Mouse (Mus musculus) intestine, embryonic 14.5 days (tissue): Measurements from ENCODE around the gene Pla2g4d. TPM values are rescaled to one million over a fixed set of nuclear protein-coding genes. Genes with fewer than 3 reads are reported as not detected.

Experiments used
- ATAC-seq: fragments of 200-750 bp; cut with Nextera tagmentation; replicated peaks from 2 replicates; pipeline ENCODE4 v1.8.0; 2017; ENCODE audit warnings: low read depth, moderate number of reproducible peaks, moderate TSS enrichment, moderate library complexity; ENCODE audit not compliant: low FRiP score, low TSS enrichment
- DNase-seq: peaks from one replicate; pipeline ENCODE4 v3.0.0-alpha.2; 2018; ENCODE audit warnings: low spot score
- H3K27ac ChIP-seq: fragments of 300-500 bp; sonication (generic); 2 replicates; pipeline ENCODE4 v1.5.1; 2014; ENCODE audit warnings: low read depth, mild to moderate bottlenecking, control low read depth
- H3K27me3 ChIP-seq: fragments of 300-500 bp; sonication (generic); replicated peaks from 2 replicates; pipeline ENCODE4 v1.6.1; 2014; ENCODE audit warnings: low read length, control low read depth; ENCODE audit not compliant: control insufficient read depth, insufficient read depth
- H3K36me3 ChIP-seq: fragments of 300-500 bp; sonication (generic); 2 replicates; pipeline ENCODE4 v1.6.1; 2014; ENCODE audit warnings: low read length, control low read depth; ENCODE audit not compliant: control insufficient read depth, insufficient read depth
- H3K4me1 ChIP-seq: fragments of 300-500 bp; sonication (generic); replicated peaks from 2 replicates; pipeline ENCODE4 v1.6.1; 2014; ENCODE audit warnings: low read length, control low read depth, mixed read lengths; ENCODE audit not compliant: control insufficient read depth, insufficient read depth
- H3K4me2 ChIP-seq: fragments of 300-500 bp; sonication (generic); 2 replicates; pipeline ENCODE4 v1.6.1; 2014; ENCODE audit warnings: low read length
- H3K4me3 ChIP-seq: fragments of 300-500 bp; sonication (generic); 2 replicates; pipeline ENCODE4 v1.5.1; 2014; ENCODE audit warnings: low read depth, low read length, control low read depth, mixed read lengths
- H3K9ac ChIP-seq: fragments of 300-500 bp; sonication (generic); 2 replicates; pipeline ENCODE4 v1.6.1; 2014; ENCODE audit warnings: mild to moderate bottlenecking, low read length
- H3K9me3 ChIP-seq: fragments of 300-500 bp; sonication (generic); 2 replicates; pipeline ENCODE4 v1.6.1; 2016; ENCODE audit warnings: low read length, control low read depth; ENCODE audit not compliant: control insufficient read depth
- WGBS: fragments of 180-500 bp; shearing (Covaris S2); extraction: QIAGEN DNeasy Blood & Tissue Kit; methylation state at CpG from one replicate; pipeline ENCODE4 v1.1.7; 2014; 5-methylcytosine and 5-hydroxymethylcytosine counted together
- polyA plus RNA-seq: library from polyadenylated mRNA; unstranded; fragments of >200 nt; fragmentation: Nextera tagmentation; extraction: Ambion mirVana; gene quantifications from 2 replicates; pipeline ENCODE4 v1.2.1, GENCODE M21; 2014

The Pla2g4d gene
- polyA plus RNA-seq, 1 experiment from 2014 or later = 0.04 TPM

- Histone ChIP-seq H3K36me3 (no peaks in the 10 kb centered on the region), H3K4me2 (no peak overlapping the region), H3K27ac (no peak overlapping the region), H3K27me3 (no peaks in the 10 kb centered on the region), H3K9ac (no peak overlapping the region), H3K4me1 (no peaks in the 10 kb centered on the region), H3K9me3 (no peaks in the 10 kb centered on the region), H3K4me3 (no peak overlapping the region)
- ATAC-seq (no peak), DNase-seq (no peak)
- 67% methylated on average over 4 of the region's 4 CpGs for WGBS
Measured at GRCm38 (mm10) chr2:120299866-120300265, 10.9 kb upstream of the Pla2g4d start.

DNA sequence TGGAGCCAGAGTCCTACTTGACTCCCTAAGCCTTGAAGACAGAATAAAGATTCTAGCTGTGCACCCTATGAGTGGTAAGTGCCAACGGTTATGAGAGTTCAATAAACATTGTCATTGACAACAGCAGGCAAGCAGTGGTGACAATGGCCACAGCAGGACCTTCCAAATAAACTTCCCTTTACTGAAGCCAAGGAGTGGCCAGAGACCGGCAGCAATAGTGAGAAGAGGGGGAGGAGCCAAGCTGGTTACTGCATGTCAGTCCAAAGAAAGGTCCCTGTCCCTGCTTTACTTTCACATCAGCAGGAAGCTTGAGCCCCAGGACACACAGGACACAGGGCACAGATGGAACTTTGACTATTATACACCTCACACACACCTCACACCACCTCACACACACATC is 7.2 kb upstream of the Pla2g4d start:
- Histone ChIP-seq H3K4me1 (no peaks in the 10 kb centered on the region), H3K4me2 (no peak overlapping the region), H3K36me3 (no peaks in the 10 kb centered on the region), H3K4me3 (no peak overlapping the region), H3K9ac (no peak overlapping the region), H3K27me3 (no peaks in the 10 kb centered on the region), H3K9me3 (no peaks in the 10 kb centered on the region), H3K27ac (no peak overlapping the region)
- ATAC-seq (no peak), DNase-seq (no peak)
- 9% methylated on average over 2 of the region's 2 CpGs for WGBS

GRCm38 (mm10) chr2:120291471-120292078 is 2.6 kb upstream of the Pla2g4d start:
- ATAC-seq (no peak), DNase-seq (no peak)
- 83% methylated on average over 9 of the region's 9 CpGs for WGBS
- no peaks in the 10 kb centered on the region for H3K9me3 ChIP-seq
- no peak overlapping the region for H3K9ac ChIP-seq
- no peak overlapping the region for H3K27ac ChIP-seq
- no peak overlapping the region for H3K4me3 ChIP-seq
- no peaks in the 10 kb centered on the region for H3K36me3 ChIP-seq
- H3K4me2 ChIP-seq = no peak overlapping the region
- no peaks in the 10 kb centered on the region for H3K4me1 ChIP-seq
- no peaks in the 10 kb centered on the region for H3K27me3 ChIP-seq

- 86% methylated on average over 3 of the region's 3 CpGs for WGBS
- Histone ChIP-seq H3K4me1 (no peaks in the 10 kb centered on the region), H3K36me3 (no peaks in the 10 kb centered on the region), H3K27ac (no peak overlapping the region), H3K27me3 (no peaks in the 10 kb centered on the region), H3K4me2 (no peak overlapping the region), H3K9ac (no peak overlapping the region), H3K4me3 (no peak overlapping the region), H3K9me3 (no peaks in the 10 kb centered on the region)
- DNase-seq (no peak), ATAC-seq (no peak)
Measured at GRCm38 (mm10) chr2:120288401-120288800, 596 bp downstream of the Pla2g4d start.

DNA sequence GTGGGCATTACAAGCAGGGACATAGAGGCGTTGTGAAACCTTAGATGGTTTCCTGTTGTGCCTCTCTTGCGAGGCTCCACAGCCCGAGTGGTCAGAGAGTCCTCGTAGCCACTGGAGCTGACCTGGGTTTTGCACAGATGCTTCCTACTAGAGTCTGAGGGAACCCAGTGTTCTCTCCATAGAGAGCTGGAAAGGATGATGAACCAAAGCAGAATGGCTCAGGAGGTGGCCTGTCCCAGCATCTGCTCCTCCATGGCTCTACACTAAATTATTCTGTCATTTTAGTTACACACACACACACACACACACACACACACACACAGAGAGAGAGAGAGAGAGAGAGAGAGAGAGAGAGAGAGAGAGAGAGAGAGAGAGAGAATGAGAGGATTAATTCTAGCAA is 3.4 kb downstream of the Pla2g4d start:
- Histone ChIP-seq H3K9ac (no peak overlapping the region), H3K9me3 (no peaks in the 10 kb centered on the region), H3K27ac (no peak overlapping the region), H3K4me2 (no peak overlapping the region), H3K4me3 (no peak overlapping the region), H3K36me3 (no peaks in the 10 kb centered on the region), H3K27me3 (no peaks in the 10 kb centered on the region), H3K4me1 (no peaks in the 10 kb centered on the region)
- ATAC-seq (no peak), DNase-seq (no peak)
- WGBS = 74% methylated on average over 4 of the region's 4 CpGs

GRCm38 (mm10) chr2:120284705-120285104 is 4.3 kb downstream of the Pla2g4d start:
- Histone ChIP-seq H3K36me3 (no peaks in the 10 kb centered on the region), H3K4me3 (no peak overlapping the region), H3K9ac (no peak overlapping the region), H3K27ac (no peak overlapping the region), H3K27me3 (no peaks in the 10 kb centered on the region), H3K9me3 (no peaks in the 10 kb centered on the region), H3K4me1 (no peaks in the 10 kb centered on the region), H3K4me2 (no peak overlapping the region)
- no peak for DNase-seq
- no peak for ATAC-seq

GRCm38 (mm10) chr2:120284094-120284493 is 4.9 kb downstream of the Pla2g4d start:
- DNase-seq (no peak), ATAC-seq (no peak)
- no peak overlapping the region for H3K9ac ChIP-seq
- H3K9me3 ChIP-seq = no peaks in the 10 kb centered on the region
- WGBS = 84% methylated on average over 5 of the region's 5 CpGs
- H3K4me1 ChIP-seq = no peaks in the 10 kb centered on the region
- no peak overlapping the region for H3K4me2 ChIP-seq
- H3K36me3 ChIP-seq = no peaks in the 10 kb centered on the region
- H3K27me3 ChIP-seq = no peaks in the 10 kb centered on the region
- H3K27ac ChIP-seq = no peak overlapping the region
- no peak overlapping the region for H3K4me3 ChIP-seq

DNA sequence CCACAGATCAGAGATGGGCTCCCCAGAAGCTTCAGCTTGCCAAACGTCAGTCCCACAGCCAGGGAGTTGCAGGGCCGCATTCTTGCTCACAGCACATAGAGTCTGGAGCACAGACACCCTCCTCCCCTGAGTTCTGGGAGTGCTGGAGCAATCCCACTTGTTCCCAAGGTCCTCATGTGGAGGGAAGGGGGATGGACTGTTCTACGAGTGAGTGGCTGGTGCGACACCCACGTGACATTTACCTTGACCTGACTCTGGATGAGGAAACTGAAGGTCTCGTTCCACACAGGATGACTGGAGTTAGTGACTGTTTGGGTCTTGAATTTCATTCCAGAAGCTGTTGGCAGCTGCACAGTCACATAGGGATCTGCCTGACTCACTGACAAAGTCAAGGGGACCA is 5.4 kb downstream of the Pla2g4d start:
- Histone ChIP-seq H3K9ac (no peak overlapping the region), H3K9me3 (no peaks in the 10 kb centered on the region), H3K27me3 (no peaks in the 10 kb centered on the region), H3K4me1 (no peaks in the 10 kb centered on the region), H3K36me3 (no peaks in the 10 kb centered on the region), H3K27ac (no peak overlapping the region), H3K4me2 (no peak overlapping the region), H3K4me3 (no peak overlapping the region)
- 41% methylated on average over 6 of the region's 6 CpGs for WGBS
- no peak for DNase-seq
- no peak for ATAC-seq

GRCm38 (mm10) chr2:120281221-120281620 is 7.8 kb downstream of the Pla2g4d start:
- ATAC-seq (no peak), DNase-seq (no peak)
- no peaks in the 10 kb centered on the region for H3K27me3 ChIP-seq
- H3K4me1 ChIP-seq = no peaks in the 10 kb centered on the region
- H3K9ac ChIP-seq = no peak overlapping the region
- no peak overlapping the region for H3K4me3 ChIP-seq
- 48% methylated on average over 3 of the region's 3 CpGs for WGBS
- no peak overlapping the region for H3K27ac ChIP-seq
- no peaks in the 10 kb centered on the region for H3K36me3 ChIP-seq
- H3K9me3 ChIP-seq = no peaks in the 10 kb centered on the region
- H3K4me2 ChIP-seq = no peak overlapping the region
